Mouse (Mus musculus) CH12.LX (cell line): ENCODE results near the gene Crtc2. TPM values are rescaled to one million over a fixed set of nuclear protein-coding genes. Genes with fewer than 3 reads are reported as not detected.

ENCODE experiments used
- DNase-seq: peaks from one replicate; pipeline ENCODE4 v3.0.0-alpha.2; 2013; ENCODE audit errors: extremely low read depth
- H3K27ac ChIP-seq: 2 replicates; pipeline ENCODE4 v1.5.1; 2012; ENCODE audit warnings: low read depth, mild to moderate bottlenecking, control low read depth, moderate library complexity; ENCODE audit not compliant: insufficient read depth
- H3K27me3 ChIP-seq: replicated peaks from 2 replicates; pipeline ENCODE3; 2012; ENCODE audit warnings: inconsistent platforms
- H3K36me3 ChIP-seq, 2 experiments: replicated peaks in 1 of 2; 2 replicates each; pipeline versions ENCODE3 to v1.6.1; 2012; ENCODE audit warnings: inconsistent platforms in 1 of 2, low read length in 1 of 2, mild to moderate bottlenecking in 1 of 2, mixed read lengths in 1 of 2, moderate library complexity in 1 of 2; ENCODE audit not compliant: control insufficient read depth in 1 of 2, insufficient read depth in 1 of 2
- H3K4me1 ChIP-seq, 2 experiments: 2 replicates each; pipeline ENCODE4 v1.6.1; 2012; ENCODE audit warnings: inconsistent platforms in 1 of 2, moderate library complexity in 1 of 2; ENCODE audit not compliant: insufficient read depth in 2 of 2, control insufficient read depth in 1 of 2
- H3K4me2 ChIP-seq: 2 replicates; pipeline ENCODE4 v1.6.1; 2012; ENCODE audit warnings: low read depth, mild to moderate bottlenecking, control low read depth; ENCODE audit not compliant: poor library complexity, insufficient read depth, severe bottlenecking
- H3K4me3 ChIP-seq, 3 experiments: fragments of 150-350 bp in 1 of 3; sonication (generic) in 1 of 3; replicated peaks in 1 of 3; 2 replicates each; pipeline versions ENCODE3 to v1.5.1; 2011 to 2012; ENCODE audit warnings: low read depth in 2 of 3, low read length in 2 of 3, mild to moderate bottlenecking in 2 of 3, moderate library complexity in 2 of 3, control low read depth in 1 of 3, improper control_type of control experiment in 1 of 3, inconsistent platforms in 1 of 3, mixed read lengths in 1 of 3; ENCODE audit not compliant: poor library complexity in 1 of 3
- H3K79me2 ChIP-seq: replicated peaks from 2 replicates; pipeline ENCODE4 v1.6.1; 2012; ENCODE audit warnings: mild to moderate bottlenecking, moderate library complexity; ENCODE audit not compliant: control insufficient read depth, poor library complexity, insufficient read depth, severe bottlenecking; ENCODE audit errors: extremely low read depth
- H3K9ac ChIP-seq: 2 replicates; pipeline ENCODE4 v1.6.1; 2012; ENCODE audit warnings: low read depth, mild to moderate bottlenecking, control low read depth, moderate library complexity; ENCODE audit not compliant: insufficient read depth
- H3K9me3 ChIP-seq: replicated peaks from 2 replicates; pipeline ENCODE3; 2012; ENCODE audit warnings: low read length, inconsistent platforms, mixed read lengths
- CHD1 ChIP-seq: IDR thresholded peaks from 2 replicates; pipeline ENCODE4 v1.6.1; 2012; ENCODE audit warnings: low read depth, low read length, improper control_type of control experiment, inconsistent platforms
- CTCF ChIP-seq, 2 experiments: IDR thresholded peaks in 1 of 2; conservative IDR thresholded peaks in 1 of 2; 2 replicates each; pipeline ENCODE4 v1.5.1; 2011 to 2012; ENCODE audit warnings: low read depth in 2 of 2, low read length in 2 of 2, improper control_type of control experiment in 1 of 2, inconsistent platforms in 1 of 2, mild to moderate bottlenecking in 1 of 2, moderate library complexity in 1 of 2
- ELF1 ChIP-seq: IDR thresholded peaks from 2 replicates; pipeline ENCODE4 v1.6.1; 2014; ENCODE audit warnings: low read depth, mild to moderate bottlenecking, inconsistent platforms, low read length, improper control_type of control experiment
- EP300 ChIP-seq: IDR thresholded peaks from 2 replicates; pipeline ENCODE4 v1.6.1; 2011; ENCODE audit warnings: low read length, improper control_type of control experiment
- ETS1 ChIP-seq: conservative IDR thresholded peaks from 2 replicates; pipeline ENCODE4 v1.6.1; 2012; ENCODE audit warnings: low read depth, mild to moderate bottlenecking, inconsistent platforms, low read length, improper control_type of control experiment, moderate library complexity
- GABPA ChIP-seq: IDR thresholded peaks from 2 replicates; pipeline ENCODE4 v1.6.1; 2012; ENCODE audit warnings: low read depth, low read length, improper control_type of control experiment, inconsistent platforms; ENCODE audit not compliant: insufficient replicate concordance
- IRF4 ChIP-seq: IDR thresholded peaks from 2 replicates; pipeline ENCODE4 v1.6.1; 2014; ENCODE audit warnings: low read depth, mild to moderate bottlenecking, inconsistent platforms, low read length, improper control_type of control experiment
- JUND ChIP-seq: conservative IDR thresholded peaks from 2 replicates; pipeline ENCODE4 v1.6.1; 2011; ENCODE audit warnings: low read depth, low read length, improper control_type of control experiment
- KAT2A ChIP-seq: IDR thresholded peaks from 2 replicates; pipeline ENCODE4 v1.6.1; 2012; ENCODE audit warnings: low read length, improper control_type of control experiment, inconsistent platforms; ENCODE audit not compliant: insufficient replicate concordance
- MAFK ChIP-seq: IDR thresholded peaks from 2 replicates; pipeline ENCODE4 v1.6.1; 2011; ENCODE audit warnings: low read length, improper control_type of control experiment; ENCODE audit not compliant: insufficient replicate concordance
- MAZ ChIP-seq: IDR thresholded peaks from 2 replicates; pipeline ENCODE4 v1.6.1; 2012; ENCODE audit warnings: low read depth, mild to moderate bottlenecking, inconsistent platforms, low read length, improper control_type of control experiment, moderate library complexity
- MEF2A ChIP-seq: IDR thresholded peaks from 2 replicates; pipeline ENCODE4 v1.6.1; 2014; ENCODE audit warnings: low read depth, mild to moderate bottlenecking, inconsistent platforms, low read length, improper control_type of control experiment, borderline replicate concordance
- NELFE ChIP-seq: IDR thresholded peaks from 2 replicates; pipeline ENCODE4 v1.6.1; 2011; ENCODE audit warnings: low read depth, low read length, improper control_type of control experiment
- NRF1 ChIP-seq: IDR thresholded peaks from 2 replicates; pipeline ENCODE4 v1.6.1; 2014; ENCODE audit warnings: low read depth, mild to moderate bottlenecking, inconsistent platforms, low read length, improper control_type of control experiment, moderate library complexity
- PAX5 ChIP-seq: IDR thresholded peaks from 2 replicates; pipeline ENCODE4 v1.6.1; 2012; ENCODE audit warnings: low read length, inconsistent platforms, mixed read lengths
- RAD21 ChIP-seq: IDR thresholded peaks from 2 replicates; pipeline ENCODE4 v1.6.1; 2011; ENCODE audit warnings: low read depth, mild to moderate bottlenecking, low read length, improper control_type of control experiment, moderate library complexity
- RCOR1 ChIP-seq: conservative IDR thresholded peaks from 2 replicates; pipeline ENCODE4 v1.6.1; 2012; ENCODE audit warnings: low read depth, mild to moderate bottlenecking, inconsistent platforms, low read length, improper control_type of control experiment
- SMC3 ChIP-seq: IDR thresholded peaks from 2 replicates; pipeline ENCODE4 v1.6.1; 2011; ENCODE audit warnings: low read depth, low read length, improper control_type of control experiment
- TCF12 ChIP-seq: IDR thresholded peaks from 2 replicates; pipeline ENCODE4 v1.6.1; 2014; ENCODE audit warnings: low read depth, mild to moderate bottlenecking, inconsistent platforms, low read length, improper control_type of control experiment
- UBTF ChIP-seq: IDR thresholded peaks from 2 replicates; pipeline ENCODE4 v1.6.1; 2012; ENCODE audit warnings: low read depth, mild to moderate bottlenecking, inconsistent platforms, low read length, improper control_type of control experiment, moderate library complexity
- USF1 ChIP-seq: IDR thresholded peaks from 2 replicates; pipeline ENCODE4 v1.6.1; 2014; ENCODE audit warnings: low read depth, mild to moderate bottlenecking, inconsistent platforms, low read length, improper control_type of control experiment
- ZC3H11A ChIP-seq: IDR thresholded peaks from 2 replicates; pipeline ENCODE4 v1.6.1; 2012; ENCODE audit warnings: low read depth, mild to moderate bottlenecking, inconsistent platforms, low read length, improper control_type of control experiment
- ZMIZ1 ChIP-seq: IDR thresholded peaks from 2 replicates; pipeline ENCODE4 v1.6.1; 2012; ENCODE audit warnings: low read depth, mild to moderate bottlenecking, inconsistent platforms, low read length, improper control_type of control experiment
- ZNF384 ChIP-seq: IDR thresholded peaks from 2 replicates; pipeline ENCODE4 v1.6.1; 2012; ENCODE audit warnings: low read depth, low read length, improper control_type of control experiment, inconsistent platforms
- dilution Hi-C: fragments of 300-500 bp; cut with MboI; formaldehyde crosslinking; loops from 2 replicates; pipeline ENCODE4 v1.14.3; 2020; ENCODE audit warnings: low sequenced_read_pairs; ENCODE audit not compliant: extremely low pct_unique_long_range_greater_than_20kb, extremely low pct_ligation_motif_present
- in situ Hi-C: fragments of 300-500 bp; cut with MboI; formaldehyde crosslinking; loops from 3 replicates; pipeline ENCODE4 v1.14.3; 2019; ENCODE audit warnings: low sequenced_read_pairs, low pct_ligation_motif_present, low pct_unique_long_range_greater_than_20kb, mixed read lengths
- polyA plus RNA-seq: library from polyadenylated mRNA; unstranded; fragments of >175 nt; gene quantifications from 2 replicates; pipeline ENCODE4 v1.2.1, GENCODE M21; 2012; ENCODE audit warnings: low read depth; ENCODE audit not compliant: insufficient read length
- total RNA-seq, 2 experiments: library from RNA; depleted of rRNA; stranded (reverse); fragments of 300-350 nt in 1 of 2; fragments of >200 nt in 1 of 2; gene quantifications; 2 replicates each; pipeline ENCODE4 v1.2.3; 2012 to 2014

The Crtc2 gene
- total and polyA plus RNA-seq, 3 experiments = 6.1 to 69.8 (median 13.5) TPM

DNA sequence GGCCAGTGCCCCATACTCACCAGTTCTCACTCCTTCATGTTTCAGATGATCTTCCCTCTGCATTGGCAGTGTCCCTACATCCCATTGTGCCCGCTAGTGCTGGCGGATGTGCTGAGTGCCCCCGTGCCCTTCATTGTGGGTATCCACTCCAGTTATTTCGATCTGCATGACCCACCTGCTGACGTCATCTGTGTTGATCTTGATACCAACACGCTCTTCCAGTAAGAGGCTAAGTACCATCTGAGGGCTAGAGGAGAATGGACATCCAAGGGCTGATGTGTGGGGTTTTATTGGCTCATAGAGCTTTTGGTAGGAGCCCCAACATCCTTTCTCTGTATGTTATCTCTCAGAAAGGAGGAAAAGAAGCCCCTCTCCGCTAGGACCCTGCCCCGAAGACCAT is 16.8 kb downstream of the Crtc2 start:
- dilution Hi-C loops = no loop called here
- H3K4me1 ChIP-seq = peaks cover 13 to 20% of the 10 kb centered on the region in 2 experiments

DNA sequence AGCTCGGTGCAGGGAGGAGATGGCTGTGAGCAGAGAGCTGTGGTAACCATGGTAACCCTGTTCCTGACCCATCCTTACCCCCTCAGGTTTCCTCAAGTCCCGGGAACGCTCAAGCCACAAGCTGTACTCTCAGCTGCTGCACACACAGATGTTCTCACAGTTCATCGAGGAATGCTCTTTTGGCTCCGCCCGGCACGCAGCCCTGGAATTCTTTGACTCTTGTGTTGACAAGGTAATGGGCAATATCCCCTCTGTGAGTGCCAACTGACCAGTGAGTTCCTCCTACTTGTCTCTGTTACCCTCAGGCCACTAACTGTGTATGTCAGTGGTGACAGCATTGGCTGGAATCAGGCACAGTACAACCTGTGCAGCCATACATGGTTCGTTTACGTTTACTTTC is 18.2 kb downstream of the Crtc2 start:
- Histone ChIP-seq H3K9ac (no peak overlapping the region), H3K4me2 (no peak overlapping the region), H3K79me2 (peaks cover 20% of the 10 kb centered on the region), H3K27ac (no peak overlapping the region), H3K9me3 (no peaks in the 10 kb centered on the region), H3K4me1 (peaks cover 13 to 20% of the 10 kb centered on the region in 2 experiments), H3K27me3 (no peaks in the 10 kb centered on the region), H3K4me3 (no peak overlapping the region), H3K36me3 (peaks cover 85 to 97% of the 10 kb centered on the region in 2 experiments)
- TF ChIP-seq GABPA = no peak
- TF ChIP-seq CHD1 = no peak
- TF ChIP-seq NELFE = no peak
- TF ChIP-seq ELF1 = no peak
- TF ChIP-seq ZC3H11A = no peak
- TF ChIP-seq TCF12 = no peak
- no peak for TF ChIP-seq UBTF
- no peak for TF ChIP-seq SMC3
- no peak for TF ChIP-seq KAT2A
- TF ChIP-seq MEF2A = no peak
- no peak for TF ChIP-seq NRF1
- no peak for TF ChIP-seq RAD21
- TF ChIP-seq ZNF384 = no peak
- no peak for DNase-seq
- in situ Hi-C loops (no loop called here), dilution Hi-C loops (no loop called here)

More for the DNA sequence above, 16.8 kb downstream of the Crtc2 start:
- in situ Hi-C loops = no loop called here
- no peak overlapping the region for H3K9ac ChIP-seq
- H3K27ac ChIP-seq = no peak overlapping the region
- H3K27me3 ChIP-seq = no peaks in the 10 kb centered on the region
- no peak for DNase-seq
- H3K4me3 ChIP-seq = no peak overlapping the region
- no peak overlapping the region for H3K4me2 ChIP-seq
- peaks cover 28% of the 10 kb centered on the region for H3K79me2 ChIP-seq
- no peak for TF ChIP-seq IRF4
- no peak for TF ChIP-seq CHD1
- TF ChIP-seq PAX5 = no peak
- no peak for TF ChIP-seq MEF2A
- no peak for TF ChIP-seq UBTF
- TF ChIP-seq RCOR1 = no peak
- TF ChIP-seq ETS1 = no peak
- no peak for TF ChIP-seq GABPA
- no peak for TF ChIP-seq MAFK
- no peak for TF ChIP-seq ZNF384
- TF ChIP-seq JUND = no peak
- no peak for TF ChIP-seq ZMIZ1
- no peak for TF ChIP-seq EP300
- TF ChIP-seq CTCF (conservative IDR thresholded peaks at IDR 0.05 in 1 of 2, IDR thresholded peaks at IDR 0.05 in 1 of 2; ENCODE audit: low read depth in 2 of 2, low read length in 2 of 2) = no peak
- TF ChIP-seq MAZ = no peak
- no peak for TF ChIP-seq USF1
- no peak for TF ChIP-seq RAD21
- TF ChIP-seq ELF1 = no peak
- H3K36me3 ChIP-seq = peaks cover 72 to 83% of the 10 kb centered on the region in 2 experiments
- no peaks in the 10 kb centered on the region for H3K9me3 ChIP-seq
